Mouse (Mus musculus): Measurements from ENCODE around the gene 1700034J05Rik. TPM values are rescaled to one million over a fixed set of nuclear protein-coding genes. Genes with fewer than 3 reads are reported as not detected.

The 1700034J05Rik gene
- total RNA-seq, 2 experiments from 2014 or later: not detected

DNA sequence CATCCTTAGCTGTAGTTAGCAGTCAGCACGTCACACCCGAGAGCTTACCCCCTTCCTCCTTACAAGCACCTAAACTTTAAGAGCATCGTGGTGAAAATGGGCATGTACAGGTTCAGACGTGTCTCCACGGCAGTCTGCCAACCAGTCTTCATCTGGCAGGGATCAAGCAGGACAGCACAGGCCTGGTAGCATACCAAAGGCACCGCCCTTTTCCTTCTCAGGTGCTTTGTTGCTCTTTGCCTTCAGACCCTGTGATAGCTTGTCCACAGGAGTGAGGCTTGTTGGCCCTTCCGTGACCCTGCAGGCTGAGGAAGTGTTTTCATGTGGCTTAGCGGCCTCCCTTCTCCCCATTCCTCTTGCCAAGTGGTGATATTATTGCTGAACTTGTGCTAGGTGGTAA lies 15.2 kb downstream of the 1700034J05Rik start:
- no peak for DNase-seq (ENCODE audit: low spot score in 2 of 2)
- TF ChIP-seq CTCF (conservative IDR thresholded peaks at IDR 0.05): no peak
- no peak overlapping the region for H3K4me3 ChIP-seq

DNA sequence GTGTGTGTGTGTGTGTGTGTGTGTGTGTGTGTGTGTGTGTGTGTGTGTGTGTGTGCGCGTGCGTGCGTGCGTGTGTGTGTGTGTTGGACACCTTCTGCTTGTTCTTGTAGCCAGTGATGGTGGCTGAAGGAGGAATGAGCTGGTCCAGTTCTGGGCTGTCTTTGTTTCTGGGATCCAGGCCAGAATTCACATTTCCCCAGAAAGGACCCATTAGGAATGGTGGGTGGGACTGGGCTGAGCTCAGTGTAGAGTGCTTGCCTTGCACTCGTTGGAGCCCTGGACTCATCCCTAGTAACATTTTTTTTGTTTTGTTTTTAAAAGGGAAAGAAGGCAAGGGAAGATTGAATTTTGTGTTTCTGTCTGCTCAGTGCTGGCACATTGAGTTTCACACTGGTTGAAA lies 18.3 kb downstream of the 1700034J05Rik start:
- DNase-seq (ENCODE audit: low spot score in 2 of 2): peak in 1 of 2 experiments; percentile 41
- Histone ChIP-seq H3K4me3 (no peak overlapping the region), H3K27ac (no peak overlapping the region)
- TF ChIP-seq CTCF (conservative IDR thresholded peaks at IDR 0.05): no peak

More for the DNA sequence above, 15.2 kb downstream of the 1700034J05Rik start:
- H3K27ac ChIP-seq: no peak overlapping the region

DNA sequence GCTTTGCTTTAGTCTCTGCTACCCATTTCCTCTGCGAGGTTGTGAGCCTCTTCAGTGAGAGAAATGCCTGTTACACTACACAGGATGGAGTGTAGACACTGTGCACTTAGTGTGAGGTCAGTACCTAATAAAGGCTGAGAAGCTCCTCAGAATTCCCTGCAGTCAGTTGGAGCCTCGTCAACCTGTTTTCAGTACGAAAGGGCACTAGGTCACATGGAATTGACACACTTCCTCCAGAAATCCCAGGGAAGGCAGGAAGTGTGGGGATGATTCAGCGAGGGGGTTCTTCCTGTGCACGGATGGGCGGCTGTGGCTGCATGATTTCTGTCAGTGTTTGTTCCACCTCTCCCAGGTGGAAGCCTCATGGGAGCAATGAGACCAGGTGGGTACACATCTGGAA lies 21.1 kb downstream of the 1700034J05Rik start:
- no peak for DNase-seq (ENCODE audit: low spot score in 2 of 2)
- TF ChIP-seq CTCF (conservative IDR thresholded peaks at IDR 0.05): no peak
- Histone ChIP-seq H3K4me3 (no peak overlapping the region), H3K27ac (0 out of 2 replicates have a peak overlapping the region, but pooled peaks have one; percentile 20)

DNA sequence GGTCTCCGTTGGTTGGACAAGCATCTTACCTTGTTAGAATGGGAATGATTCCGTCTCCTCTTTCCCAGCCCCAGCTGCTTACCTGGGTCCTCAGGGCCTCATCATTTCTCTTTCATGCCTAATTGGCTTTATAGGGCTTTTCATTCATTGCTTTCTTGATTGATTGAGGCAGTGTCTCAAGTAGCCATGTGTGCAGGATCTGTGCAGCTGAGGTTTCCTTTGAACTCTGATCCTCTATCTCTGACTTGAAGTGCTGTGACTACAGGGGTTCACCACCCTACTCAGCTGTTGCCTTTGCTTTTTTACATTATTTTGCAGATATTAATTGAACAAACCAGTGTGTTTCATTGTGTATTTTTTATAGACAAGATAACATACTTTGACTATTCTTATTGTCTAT lies 25.2 kb downstream of the 1700034J05Rik start:
- Histone ChIP-seq H3K4me3 (no peak overlapping the region), H3K27ac (no peak overlapping the region)
- DNase-seq (ENCODE audit: low spot score in 2 of 2): no peak
- TF ChIP-seq CTCF (conservative IDR thresholded peaks at IDR 0.05): no peak

DNA sequence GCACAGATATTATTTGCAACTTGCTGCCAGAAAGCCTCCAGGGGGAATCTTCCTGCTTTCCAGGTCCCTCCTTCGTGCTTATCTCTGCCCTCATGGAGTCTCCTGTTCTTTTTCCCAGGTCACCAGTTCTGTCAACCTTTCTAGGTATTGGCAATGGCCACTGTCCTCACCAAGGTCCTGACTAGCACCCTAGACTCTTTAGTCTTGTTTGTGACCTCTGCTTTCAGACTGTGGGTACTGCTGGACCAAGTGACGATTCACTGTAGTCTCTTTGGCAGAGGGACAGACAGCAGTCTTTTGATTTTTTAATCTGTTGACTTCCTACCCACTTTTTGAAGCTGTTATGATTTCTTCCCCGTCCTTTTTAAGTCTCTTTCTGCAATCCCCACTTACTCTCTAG lies 26.1 kb downstream of the 1700034J05Rik start:
- TF ChIP-seq CTCF (conservative IDR thresholded peaks at IDR 0.05): no peak
- DNase-seq (ENCODE audit: low spot score in 2 of 2): no peak
- H3K27ac ChIP-seq: peak overlapping the region; percentile 23; the same call in 1 of the 2 replicates
- H3K4me3 ChIP-seq: no peak overlapping the region

DNA sequence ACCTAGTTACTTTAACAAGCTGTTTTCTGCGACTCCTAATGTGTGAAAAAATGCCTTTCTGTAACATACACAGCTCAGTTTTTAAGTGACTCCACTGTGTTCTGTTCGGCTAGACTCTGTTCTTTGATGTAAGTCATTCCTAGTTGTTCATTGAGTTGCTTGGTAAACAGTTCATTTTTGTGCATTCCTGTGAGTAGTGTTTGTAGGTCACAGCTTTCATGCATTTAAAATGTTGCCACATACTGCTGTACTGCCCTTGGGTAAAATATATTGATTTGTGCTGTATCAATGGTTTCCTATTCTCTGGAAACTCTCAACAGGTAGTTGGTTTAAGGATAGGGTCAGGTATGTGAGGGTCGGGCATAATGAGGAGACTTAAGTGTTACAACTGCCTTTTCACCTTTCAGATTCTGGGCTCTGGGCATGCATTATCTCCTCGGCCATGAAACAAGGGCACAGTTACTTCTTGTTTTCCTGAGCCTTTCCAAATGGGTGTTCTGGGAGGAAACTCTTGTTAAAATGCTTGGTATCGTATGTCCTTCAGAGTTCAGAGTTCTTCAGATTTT lies 27.7 kb downstream of the 1700034J05Rik start:
- no peak overlapping the region for H3K27ac ChIP-seq
- no peak for DNase-seq (ENCODE audit: low spot score in 2 of 2)
- no peak for TF ChIP-seq CTCF (conservative IDR thresholded peaks at IDR 0.05)
- H3K4me3 ChIP-seq: no peak overlapping the region

DNA sequence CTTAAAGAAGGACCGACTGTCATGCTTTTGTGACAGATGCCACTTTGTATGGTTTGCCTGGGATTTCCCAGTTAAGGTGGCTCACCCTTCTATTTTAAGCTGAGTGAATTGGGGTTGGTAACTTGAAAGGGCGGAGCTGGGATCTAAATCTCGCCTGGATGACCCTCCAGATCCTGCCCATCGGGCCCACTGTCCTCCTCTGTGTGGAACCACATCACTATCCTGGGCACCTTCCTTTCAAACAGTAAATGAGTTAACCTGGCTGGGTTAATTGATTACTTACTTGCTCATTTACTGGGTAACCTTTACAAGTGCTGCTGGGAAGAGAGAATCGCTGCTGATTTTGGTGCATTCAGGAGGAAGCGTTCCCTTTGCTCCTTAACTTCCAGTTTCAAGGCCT lies 35.9 kb downstream of the 1700034J05Rik start:
- no peak for TF ChIP-seq CTCF (conservative IDR thresholded peaks at IDR 0.05)
- no peak for DNase-seq (ENCODE audit: low spot score in 2 of 2)
- Histone ChIP-seq H3K4me3 (no peak overlapping the region), H3K27ac (no peak overlapping the region)

DNA sequence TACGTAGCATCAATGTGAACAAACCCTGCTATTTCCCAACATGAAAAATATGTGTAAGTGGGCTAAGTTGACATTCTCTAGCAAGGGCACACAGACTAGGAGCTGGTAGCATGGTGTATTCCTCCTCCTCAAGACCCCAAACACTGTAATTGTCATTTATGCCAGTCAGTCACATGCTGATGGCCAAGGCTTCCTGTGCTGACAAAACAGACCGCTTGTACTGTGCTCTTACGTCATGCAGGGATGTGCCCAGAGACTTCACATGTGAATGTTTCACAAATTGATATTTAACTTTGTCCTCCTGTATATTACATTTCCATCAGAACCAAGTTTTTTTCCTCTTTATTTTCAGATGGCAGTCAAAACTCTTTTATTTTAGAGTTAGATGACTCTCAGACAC lies 36.8 kb downstream of the 1700034J05Rik start:
- no peak for TF ChIP-seq CTCF (conservative IDR thresholded peaks at IDR 0.05)
- Histone ChIP-seq H3K27ac (no peak overlapping the region), H3K4me3 (no peak overlapping the region)
- DNase-seq (ENCODE audit: low spot score in 2 of 2): no peak

DNA sequence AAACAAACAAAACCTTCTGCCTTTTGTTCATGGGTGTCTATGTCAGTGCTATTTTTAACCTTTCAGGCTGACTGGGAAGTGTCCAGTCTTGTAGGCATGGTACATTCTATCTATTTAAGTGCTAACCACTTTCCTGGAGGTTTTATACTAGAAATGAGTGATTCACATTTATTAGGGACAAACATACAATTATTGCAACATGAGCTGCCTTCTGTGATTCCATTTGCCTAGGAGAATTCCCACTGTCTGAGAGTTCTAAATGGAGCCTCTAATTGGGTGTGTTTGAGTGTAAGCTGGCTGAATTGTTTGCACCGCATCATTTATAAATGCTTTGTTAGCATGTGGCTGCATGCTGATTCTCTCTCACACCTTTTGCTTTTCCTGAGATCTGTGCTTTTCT lies 38.4 kb downstream of the 1700034J05Rik start:
- no peak overlapping the region for H3K27ac ChIP-seq
- peak in 1 of 2 experiments; percentile 12 for DNase-seq (ENCODE audit: low spot score in 2 of 2)
- H3K4me3 ChIP-seq: no peak overlapping the region
- no peak for TF ChIP-seq CTCF (conservative IDR thresholded peaks at IDR 0.05)

DNA sequence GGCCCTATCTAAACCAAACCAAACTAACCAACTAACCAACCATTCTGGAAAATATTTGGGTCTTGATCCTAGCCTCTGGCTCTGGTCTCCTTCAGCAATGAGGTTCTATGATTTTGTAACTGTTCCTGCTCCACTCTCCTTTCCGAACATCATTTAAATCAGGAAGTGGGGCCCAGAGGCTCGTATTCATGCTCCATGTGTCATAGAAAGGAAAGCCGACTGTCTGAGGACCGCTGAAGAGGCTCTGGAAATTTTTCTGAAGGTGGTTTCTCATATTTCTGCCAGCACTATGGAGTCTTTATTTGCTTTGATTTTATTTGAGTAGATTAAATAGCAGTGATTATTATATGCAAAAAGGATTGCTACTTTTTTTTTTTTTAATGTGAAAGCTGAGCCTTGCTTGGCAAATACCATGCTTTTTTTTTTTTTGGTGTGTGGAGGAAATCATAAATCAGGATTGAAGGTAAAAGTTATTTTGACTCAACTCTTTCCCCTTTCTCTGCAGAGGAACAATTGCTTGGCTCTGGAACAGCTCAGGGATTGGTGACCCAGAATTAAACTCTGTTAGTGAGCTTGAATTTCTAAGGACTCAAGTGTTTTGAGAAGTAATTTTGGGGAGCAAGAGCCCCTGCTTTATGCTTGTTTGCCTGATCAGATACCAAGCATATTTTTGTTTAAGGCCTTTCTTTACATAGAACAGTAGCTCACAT lies 40.6 kb downstream of the 1700034J05Rik start:
- TF ChIP-seq CTCF (conservative IDR thresholded peaks at IDR 0.05): no peak
- Histone ChIP-seq H3K27ac (no peak overlapping the region; the same call in 1 of the 2 replicates), H3K4me3 (no peak overlapping the region)
- DNase-seq (ENCODE audit: low spot score in 2 of 2): no peak

DNA sequence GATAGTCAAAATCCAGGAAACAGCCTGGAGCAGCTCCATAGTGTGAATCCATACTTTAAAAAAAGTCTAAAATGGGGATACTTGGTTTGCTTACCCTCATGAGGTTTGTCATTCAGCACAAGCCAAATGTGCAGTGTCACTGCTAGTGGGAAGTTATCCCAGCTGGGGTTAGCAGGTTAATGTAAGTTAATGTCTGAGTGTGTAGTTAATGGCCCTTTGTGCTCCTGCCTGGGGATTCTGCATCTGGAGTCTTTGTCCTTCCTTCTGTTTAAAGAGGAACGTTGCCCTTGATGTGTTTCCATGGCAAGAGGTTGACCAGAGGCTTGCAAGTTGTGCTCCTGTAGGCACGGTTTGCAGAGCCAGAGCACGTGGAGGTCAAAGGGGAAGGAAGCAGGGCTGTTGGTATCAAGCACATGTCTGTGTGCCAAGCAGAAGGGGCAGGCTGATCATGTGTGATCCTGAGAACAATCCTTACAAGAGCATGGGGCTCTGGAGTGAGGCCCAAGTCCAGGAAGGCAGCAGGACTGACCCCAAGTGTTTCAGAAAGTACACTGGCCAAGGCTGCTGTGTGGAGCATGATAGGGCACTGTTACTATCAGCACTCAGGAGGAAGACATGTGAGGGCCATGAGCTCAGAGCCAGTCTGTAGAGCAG lies 41.3 kb downstream of the 1700034J05Rik start:
- TF ChIP-seq CTCF (conservative IDR thresholded peaks at IDR 0.05): no peak
- Histone ChIP-seq H3K27ac (no peak overlapping the region; the same call in 1 of the 2 replicates), H3K4me3 (no peak overlapping the region)
- no peak for DNase-seq (ENCODE audit: low spot score in 2 of 2)

DNA sequence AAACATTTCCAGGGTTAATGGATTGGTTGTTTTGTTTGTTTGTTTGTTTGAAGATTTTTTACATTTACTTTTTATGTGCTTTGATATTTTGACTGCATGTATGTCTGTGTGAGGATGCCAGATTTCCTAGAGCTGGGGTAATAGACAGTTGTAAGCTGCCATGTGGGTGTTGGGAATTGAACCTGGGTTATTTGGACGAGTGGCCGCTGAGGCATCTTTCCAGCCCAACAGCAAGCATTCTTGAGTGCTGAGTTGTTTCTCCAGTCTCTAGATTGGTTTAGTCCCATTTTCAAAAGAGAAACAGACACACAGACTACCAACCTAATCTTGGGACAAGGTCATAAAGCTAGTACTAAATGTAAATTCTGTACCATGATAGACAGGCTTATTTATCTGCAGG lies 43.4 kb downstream of the 1700034J05Rik start:
- H3K4me3 ChIP-seq: no peak overlapping the region
- DNase-seq (ENCODE audit: low spot score in 2 of 2): no peak
- no peak for TF ChIP-seq CTCF (conservative IDR thresholded peaks at IDR 0.05)
- H3K27ac ChIP-seq: no peak overlapping the region

DNA sequence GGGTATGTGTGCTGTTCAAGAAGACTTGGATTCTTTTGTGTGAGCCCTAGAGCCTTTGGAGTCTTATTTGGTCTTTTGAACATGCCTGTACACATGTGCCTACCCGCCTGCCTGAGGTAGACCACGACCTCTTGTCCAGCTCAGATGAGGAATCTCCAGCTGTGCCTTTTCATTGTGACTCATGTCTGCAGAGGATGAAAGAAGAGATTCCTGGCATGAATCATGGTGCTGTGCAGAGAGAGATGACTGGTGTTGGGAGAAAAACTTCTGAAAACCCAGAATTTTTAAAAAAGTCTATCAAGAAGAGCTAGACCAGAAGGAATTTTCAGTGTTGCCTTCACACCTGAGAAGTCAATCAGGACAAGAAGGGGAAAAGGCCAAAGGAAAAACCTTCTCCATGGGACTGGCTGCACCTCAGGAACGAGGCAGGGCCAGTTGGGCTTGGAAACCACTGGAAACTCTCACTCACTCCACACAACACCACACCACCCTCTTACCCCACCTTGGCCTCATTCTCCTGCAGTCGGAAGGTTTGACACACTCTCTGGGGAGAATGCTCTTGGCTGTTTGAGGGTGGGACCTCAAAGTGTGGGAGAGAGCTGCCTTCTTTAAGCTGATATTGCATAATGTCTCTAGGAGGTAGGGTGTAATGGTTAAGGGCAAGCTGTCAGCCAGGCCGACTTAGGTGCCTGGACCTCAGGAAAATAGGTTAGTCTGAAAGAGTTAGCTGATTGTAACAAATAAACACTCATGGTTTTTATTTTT lies 44.3 kb downstream of the 1700034J05Rik start:
- Histone ChIP-seq H3K27ac (peak overlapping the region; percentile 79), H3K4me3 (no peak overlapping the region; the same call in 1 of the 2 replicates)
- DNase-seq (ENCODE audit: low spot score in 2 of 2): no peak
- TF ChIP-seq CTCF (conservative IDR thresholded peaks at IDR 0.05): no peak

All from layer of hippocampus, adult 2 months (tissue).